Mouse (Mus musculus) stomach, adult 2 months (tissue): ENCODE measurements around the gene Ang. TPM values are rescaled to one million over a fixed set of nuclear protein-coding genes. Genes with fewer than 3 reads are reported as not detected.

Experiments used
- polyA plus RNA-seq: library from polyadenylated mRNA; depleted of rRNA; stranded (reverse); fragments of >200 nt; gene quantifications from 2 replicates; pipeline ENCODE4 v1.2.3, GENCODE M21; 2012; rRNA removed

Gene Ang
- 19.2 and 19.3 TPM in 2 replicates for polyA plus RNA-seq

DNA sequence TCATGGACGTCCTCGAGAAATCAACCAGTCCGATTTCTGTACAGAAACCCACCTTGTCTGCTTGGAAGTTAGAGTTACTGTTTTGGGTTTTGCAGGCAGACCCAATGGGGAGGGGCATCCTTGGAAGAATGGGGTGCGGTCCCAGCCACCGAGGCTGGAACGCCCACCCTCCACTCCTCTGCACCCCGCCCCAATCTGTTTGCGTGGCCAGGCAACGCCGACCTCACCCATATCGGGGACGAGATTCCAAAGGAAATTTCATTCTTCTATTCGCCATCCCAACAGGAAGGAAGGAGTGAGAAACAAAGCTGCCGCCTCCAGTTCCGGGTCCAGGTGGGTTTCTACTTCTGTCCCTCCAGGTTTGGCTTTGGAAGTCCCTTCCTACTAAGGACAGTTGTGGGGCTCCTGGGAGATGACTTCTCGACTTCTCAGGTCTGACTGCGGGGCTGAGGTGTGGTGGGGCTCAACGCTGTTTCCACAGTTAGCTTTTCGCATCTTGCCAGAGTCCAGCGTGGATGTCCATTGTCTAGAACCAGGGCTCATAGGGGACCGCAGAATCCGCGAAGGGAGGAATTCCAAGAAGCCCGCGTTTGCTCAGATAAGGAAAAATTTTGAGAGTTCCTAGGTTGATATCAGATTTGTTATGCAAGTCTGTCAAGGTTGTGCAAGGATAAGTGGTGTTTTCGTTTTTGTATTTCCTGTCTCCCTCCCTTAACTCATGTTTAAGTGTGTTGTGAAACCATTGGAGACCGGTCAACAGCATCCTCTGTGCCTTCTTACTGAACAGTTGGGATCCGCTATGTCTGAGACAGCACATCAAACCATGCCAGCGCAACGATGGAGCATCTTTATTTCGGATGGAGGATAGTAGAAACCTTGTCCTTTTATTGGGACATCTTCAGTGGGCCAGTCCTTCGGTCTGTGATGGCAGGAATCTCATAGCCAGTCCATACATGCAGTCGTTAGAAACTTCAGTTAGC, at the start of gene Ang, which contains the start of gene Rnase4:
TSS of gene Ang (plus strand) at position 230 of the 980 bp plus-strand sequence.
TSS of gene Rnase4 (plus strand) at position 157 of the 980 bp plus-strand sequence.

DNA sequence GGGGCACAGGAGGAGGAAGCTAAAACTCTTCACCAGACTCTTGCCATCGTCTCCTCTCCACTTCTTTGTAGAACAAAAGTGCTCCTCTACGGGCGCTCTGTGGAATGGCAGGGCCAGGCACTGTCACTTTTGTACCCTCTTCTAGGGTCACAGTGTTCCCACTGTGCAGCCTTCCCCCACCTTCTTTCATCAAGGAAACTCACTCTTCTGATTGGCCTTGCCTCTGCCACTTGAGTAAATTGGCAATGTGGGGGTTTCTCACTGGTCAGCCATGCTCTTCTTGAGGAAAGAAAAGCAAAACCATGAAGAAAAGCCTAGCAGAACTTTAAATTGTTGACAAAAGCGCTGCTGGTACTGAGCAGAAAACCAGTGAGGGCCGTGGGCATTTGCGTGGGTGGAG, 49.2 kb upstream of the Ang start, which contains the start of gene Rnase9:
TSS of gene Rnase9 (minus strand) at position 101 of the 400 bp plus-strand sequence.

GRCm38 (mm10) chr14:51050063-51050462, 40.9 kb upstream of the Ang start, which contains the start of gene Rnase11:
Gene Rnase11, minus strand, starts transcription at chr14:51050163.

GRCm38 (mm10) chr14:51057401-51057831, 33.5 kb upstream of the Ang start, which contains the start of gene Rnase12:
Gene Rnase12, minus strand, starts transcription at chr14:51057661.

DNA sequence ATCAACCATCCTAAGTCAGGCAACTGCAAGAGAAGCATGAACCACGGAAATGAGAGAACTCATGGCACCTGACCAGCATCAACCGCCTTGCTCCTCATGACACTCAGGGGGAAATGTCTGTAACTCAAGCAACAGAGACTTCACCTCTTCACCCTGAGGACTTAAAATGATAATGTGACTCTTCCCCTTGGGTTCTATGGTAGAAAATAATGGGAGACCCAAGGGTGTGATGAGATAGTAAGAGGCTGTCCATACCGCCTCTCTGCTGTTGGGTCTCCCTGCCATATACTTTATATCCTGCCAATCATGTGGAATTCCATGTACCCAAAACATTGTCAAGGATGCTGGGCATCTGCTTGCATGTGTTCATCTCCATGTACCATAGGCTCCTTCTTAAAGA, 16.6 kb upstream of the Ang start, which contains the start of gene Olfr750:
TSS of gene Olfr750 (minus strand) at position 101 of the 400 bp plus-strand sequence.

GRCm38 (mm10) chr14:51113916-51114560, 23.1 kb downstream of the Ang start, which contains the start of gene Eddm3b:
Gene Eddm3b, plus strand, starts transcription at chr14:51114426.

DNA sequence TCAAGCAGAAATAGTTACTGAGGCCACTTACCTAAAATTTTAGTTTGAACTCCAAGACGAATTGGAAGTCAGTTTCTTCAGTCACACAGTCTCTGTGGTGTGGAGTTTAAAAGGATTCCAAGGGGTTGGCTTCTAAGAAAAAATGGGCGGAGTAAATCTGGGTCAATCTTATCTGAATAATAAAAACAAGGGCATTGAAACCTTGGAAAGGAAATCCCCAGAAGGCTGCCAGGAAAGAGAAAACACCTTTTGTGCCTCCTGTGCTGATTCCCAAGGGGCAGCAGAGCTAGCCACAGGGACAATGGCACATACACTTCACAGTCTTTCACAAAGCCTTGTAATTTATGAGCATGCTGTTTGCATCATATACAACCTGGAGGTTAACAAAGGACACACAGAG, 55.7 kb downstream of the Ang start, which contains the start of gene Rnase1:
TSS of gene Rnase1 (minus strand) at position 101 of the 400 bp plus-strand sequence.

Other genes starting within 250 kb of the Ang start
- gene Tep1, start 220.6 kb upstream of the Ang start, polyA plus RNA-seq: 7.6 and 10.3 TPM in 2 replicates
- 0.65 and 0.79 TPM in 2 replicates for gene Klhl33, start 193.6 kb upstream of the Ang start, polyA plus RNA-seq
- 37.8 and 96.3 TPM in 2 replicates for gene Osgep, start 166.3 kb upstream of the Ang start, polyA plus RNA-seq
- gene Apex1, start 166.2 kb upstream of the Ang start, polyA plus RNA-seq: 7.8 and 10.9 TPM in 2 replicates
- gene Pip4p1, start 160.3 kb upstream of the Ang start, polyA plus RNA-seq: 27.9 and 42.4 TPM in 2 replicates
- 6.5 and 7.3 TPM in 2 replicates for gene Pnp, start 160.1 kb upstream of the Ang start, polyA plus RNA-seq
- not detected in 2 replicates for gene Gm49342, start 146.6 kb upstream of the Ang start, polyA plus RNA-seq
- gene Pnp2, start 135.2 kb upstream of the Ang start, polyA plus RNA-seq: 0.14 TPM in 1 of 2 replicates, not detected in the other
- gene Rnase10, start 83.4 kb upstream of the Ang start, polyA plus RNA-seq: 0.40 TPM in 1 of 2 replicates, not detected in the other
- gene Rnase9, start 49.3 kb upstream of the Ang start, polyA plus RNA-seq: 0.19 TPM in 1 of 2 replicates, not detected in the other
- not detected in 2 replicates for gene Rnase11, start 41.0 kb upstream of the Ang start, polyA plus RNA-seq
- 0.28 TPM in 1 of 2 replicates, not detected in the other for gene Rnase12, start 33.5 kb upstream of the Ang start, polyA plus RNA-seq
- not detected in 2 replicates for gene Olfr750, start 16.7 kb upstream of the Ang start, polyA plus RNA-seq
- gene Rnase4, start 73 bp upstream of the Ang start, polyA plus RNA-seq: 79.4 and 84.2 TPM in 2 replicates
- gene Eddm3b, start 23.3 kb downstream of the Ang start, polyA plus RNA-seq: 0.06 TPM in 1 of 2 replicates, not detected in the other
- gene Rnase6, start 32.8 kb downstream of the Ang start, polyA plus RNA-seq: 0.44 and 1.2 TPM in 2 replicates
- 13.9 and 17.8 TPM in 2 replicates for gene Rnase1, start 55.6 kb downstream of the Ang start, polyA plus RNA-seq
- 0.10 and 0.35 TPM in 2 replicates for gene Rnase2b, start 71.1 kb downstream of the Ang start, polyA plus RNA-seq
- not detected in 2 replicates for gene Ang2, start 108.0 kb downstream of the Ang start, polyA plus RNA-seq
- gene Ear14, start 112.2 kb downstream of the Ang start, polyA plus RNA-seq: not detected in 2 replicates
- gene Rnase2a, start 165.0 kb downstream of the Ang start, polyA plus RNA-seq: 2.3 and 9.4 TPM in 2 replicates